Mouse (Mus musculus) MEL (cell line): Measurements from ENCODE around the gene Brf1. TPM values are rescaled to one million over a fixed set of nuclear protein-coding genes. Genes with fewer than 3 reads are reported as not detected.

Experiments
- DNase-seq: peaks from one replicate; pipeline ENCODE4 v3.0.0; 2011; ENCODE audit warnings: low read depth, low spot score
- H3K27ac ChIP-seq: 2 replicates; pipeline ENCODE4 v1.5.1; 2012; ENCODE audit warnings: low read depth, mild to moderate bottlenecking, control low read depth, low read length, moderate library complexity; ENCODE audit not compliant: control insufficient read depth
- H3K27me3 ChIP-seq, 2 experiments: fragments of 150-350 bp in 1 of 2; sonication (generic) in 1 of 2; 2 replicates each; pipeline ENCODE4 v1.6.1; 2012; ENCODE audit warnings: low read length in 2 of 2, mild to moderate bottlenecking in 2 of 2, improper control_type of control experiment in 1 of 2, moderate library complexity in 1 of 2; ENCODE audit not compliant: insufficient read depth in 2 of 2, control insufficient read depth in 1 of 2
- H3K36me3 ChIP-seq, 2 experiments: 2 replicates each; pipeline ENCODE4 v1.6.1; 2012 to 2014; ENCODE audit warnings: low read length in 2 of 2, improper control_type of control experiment in 1 of 2, inconsistent platforms in 1 of 2, mild to moderate bottlenecking in 1 of 2; ENCODE audit not compliant: insufficient read depth in 2 of 2, control insufficient read depth in 1 of 2
- H3K4me1 ChIP-seq, 2 experiments: fragments of 150-350 bp in 1 of 2; sonication (generic) in 1 of 2; 2 replicates each; pipeline ENCODE4 v1.6.1; 2012; ENCODE audit warnings: low read length in 2 of 2, improper control_type of control experiment in 1 of 2, mild to moderate bottlenecking in 1 of 2; ENCODE audit not compliant: insufficient read depth in 2 of 2, control insufficient read depth in 1 of 2
- H3K4me3 ChIP-seq, 2 experiments: fragments of 150-350 bp in 1 of 2; sonication (generic) in 1 of 2; 2 replicates each; pipeline ENCODE4 v1.5.1; 2012; ENCODE audit warnings: low read depth in 2 of 2, low read length in 2 of 2, mild to moderate bottlenecking in 2 of 2, moderate library complexity in 2 of 2, control low read depth in 1 of 2, improper control_type of control experiment in 1 of 2; ENCODE audit not compliant: control insufficient read depth in 1 of 2, insufficient read depth in 1 of 2
- H3K79me2 ChIP-seq: 2 replicates; pipeline ENCODE4 v1.6.1; 2012; ENCODE audit warnings: mild to moderate bottlenecking, low read length, moderate library complexity; ENCODE audit not compliant: control insufficient read depth, poor library complexity, insufficient read depth
- H3K9ac ChIP-seq: 2 replicates; pipeline ENCODE4 v1.6.1; 2012; ENCODE audit warnings: low read depth, mild to moderate bottlenecking, control low read depth, low read length, moderate library complexity; ENCODE audit not compliant: control insufficient read depth, poor library complexity, severe bottlenecking
- H3K9me3 ChIP-seq: fragments of 150-350 bp; sonication (generic); replicated peaks from 2 replicates; pipeline ENCODE4 v1.6.1; 2012; ENCODE audit warnings: mild to moderate bottlenecking, low read length, improper control_type of control experiment, moderate library complexity; ENCODE audit not compliant: insufficient read depth
- GABPA ChIP-seq: IDR thresholded peaks from 2 replicates; pipeline ENCODE4 v1.6.1; 2012; ENCODE audit warnings: low read depth, mild to moderate bottlenecking, inconsistent platforms, low read length, improper control_type of control experiment, moderate library complexity
- KAT2A ChIP-seq: conservative IDR thresholded peaks from 2 replicates; pipeline ENCODE4 v1.6.1; 2012; ENCODE audit warnings: low read depth, low read length, improper control_type of control experiment, inconsistent platforms
- MAX ChIP-seq: IDR thresholded peaks from 2 replicates; pipeline ENCODE4 v1.6.1; 2011; ENCODE audit warnings: low read length, improper control_type of control experiment
- MEF2A ChIP-seq: IDR thresholded peaks from 2 replicates; pipeline ENCODE4 v1.6.1; 2014; ENCODE audit warnings: low read depth, mild to moderate bottlenecking, inconsistent platforms, low read length, improper control_type of control experiment; ENCODE audit not compliant: poor library complexity, insufficient replicate concordance, severe bottlenecking; ENCODE audit errors: extremely low read depth
- MXI1 ChIP-seq: IDR thresholded peaks from 2 replicates; pipeline ENCODE4 v1.6.1; 2011; ENCODE audit warnings: mild to moderate bottlenecking, low read depth, low read length, improper control_type of control experiment
- MYB ChIP-seq: IDR thresholded peaks from 2 replicates; pipeline ENCODE4 v1.6.1; 2011; ENCODE audit warnings: mild to moderate bottlenecking, low read depth, low read length, improper control_type of control experiment
- MYC ChIP-seq: IDR thresholded peaks from 2 replicates; pipeline ENCODE4 v1.6.1; 2011; ENCODE audit warnings: low read depth, mild to moderate bottlenecking, low read length, improper control_type of control experiment, moderate library complexity
- NELFE ChIP-seq: IDR thresholded peaks from 2 replicates; pipeline ENCODE4 v1.6.1; 2011; ENCODE audit warnings: low read depth, low read length, improper control_type of control experiment
- NRF1 ChIP-seq: IDR thresholded peaks from 2 replicates; pipeline ENCODE4 v1.6.1; 2014; ENCODE audit warnings: low read depth, mild to moderate bottlenecking, inconsistent platforms, low read length, improper control_type of control experiment, moderate library complexity; ENCODE audit not compliant: poor library complexity, insufficient read depth, severe bottlenecking
- POLR2A ChIP-seq, 2 experiments: IDR thresholded peaks; 2 replicates each; pipeline ENCODE4 v1.6.1; 2011 to 2012; ENCODE audit warnings: low read length in 2 of 2, mild to moderate bottlenecking in 2 of 2, control low read depth in 1 of 2, improper control_type of control experiment in 1 of 2, low read depth in 1 of 2, moderate library complexity in 1 of 2; ENCODE audit not compliant: control insufficient read depth in 1 of 2, insufficient read depth in 1 of 2, poor library complexity in 1 of 2
- POLR2AphosphoS5 ChIP-seq: IDR thresholded peaks from 2 replicates; pipeline ENCODE4 v1.6.1; 2012; ENCODE audit warnings: low read depth, borderline replicate concordance, mild to moderate bottlenecking, inconsistent platforms, low read length, moderate library complexity, mixed read lengths
- RAD21 ChIP-seq: IDR thresholded peaks from 2 replicates; pipeline ENCODE4 v1.6.1; 2011; ENCODE audit warnings: mild to moderate bottlenecking, low read depth, low read length, improper control_type of control experiment
- RCOR1 ChIP-seq: IDR thresholded peaks from 2 replicates; pipeline ENCODE4 v1.6.1; 2012; ENCODE audit warnings: low read depth, mild to moderate bottlenecking, inconsistent platforms, low read length, improper control_type of control experiment
- TBP ChIP-seq: IDR thresholded peaks from 2 replicates; pipeline ENCODE4 v1.8.0; 2011; ENCODE audit warnings: low read depth, low read length, improper control_type of control experiment
- UBTF ChIP-seq: IDR thresholded peaks from 2 replicates; pipeline ENCODE4 v1.6.1; 2012; ENCODE audit warnings: low read depth, mild to moderate bottlenecking, inconsistent platforms, low read length, improper control_type of control experiment, moderate library complexity, borderline replicate concordance; ENCODE audit not compliant: insufficient read depth
- ZKSCAN1 ChIP-seq: IDR thresholded peaks from 2 replicates; pipeline ENCODE4 v1.6.1; 2012; ENCODE audit warnings: low read depth, mild to moderate bottlenecking, inconsistent platforms, low read length, improper control_type of control experiment, moderate library complexity
- polyA plus RNA-seq, 2 experiments: library from polyadenylated mRNA; stranded (reverse) in 1 of 2; unstranded in 1 of 2; fragments of >175 nt in 1 of 2; fragments of >200 nt in 1 of 2; gene quantifications; 2 replicates each; pipeline versions ENCODE4 v1.2.1 to v1.2.4; 2012; ENCODE audit warnings: low replicate concordance in 2 of 2, low read depth in 1 of 2; ENCODE audit not compliant: insufficient read length in 2 of 2, insufficient read depth in 1 of 2, missing spikeins in 1 of 2
- total RNA-seq: library from RNA; depleted of rRNA; stranded (reverse); fragments of 300-350 nt; gene quantifications from 2 replicates; pipeline ENCODE4 v1.2.3, GENCODE M21; 2012

Gene Brf1
- total and polyA plus RNA-seq, 3 experiments, result 105 to 159 TPM; not detected in 1

DNA sequence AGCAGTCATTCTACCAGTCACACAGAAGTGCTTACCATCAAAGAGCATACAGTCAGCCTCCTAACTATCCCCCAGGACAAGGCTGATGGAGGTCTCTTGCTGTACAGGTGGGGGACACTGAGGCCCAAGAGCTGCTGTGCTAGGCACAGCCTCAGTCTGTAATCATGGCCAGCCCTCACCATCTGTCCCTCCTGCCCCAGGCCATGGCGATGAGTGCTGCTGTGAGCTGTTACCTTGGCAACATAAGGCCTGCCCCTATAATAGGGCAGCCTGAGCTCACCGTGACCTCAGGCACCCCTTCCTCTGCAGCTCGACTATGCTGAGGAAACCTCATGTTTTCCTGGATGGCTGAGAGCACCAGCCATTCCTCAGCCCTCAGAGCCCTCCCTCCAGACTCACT lies 78.0 kb downstream of the Brf1 start:
- Histone ChIP-seq H3K4me3 (no peak overlapping the region), H3K9me3 (no peaks in the 10 kb centered on the region), H3K79me2 (no peaks in the 10 kb centered on the region), H3K27me3 (no peaks in the 10 kb centered on the region), H3K36me3 (no peaks in the 10 kb centered on the region), H3K9ac (no peak overlapping the region), H3K27ac (no peak overlapping the region), H3K4me1 (no peaks in the 10 kb centered on the region)
- no peak for DNase-seq
- TF ChIP-seq RCOR1 (no peak), MAX (no peak), POLR2A (IDR thresholded peaks at IDR 0.05; ENCODE audit: control insufficient read depth in 1 of 2, insufficient read depth in 1 of 2, low read depth in 1 of 2, low read length in 2 of 2, poor library complexity in 1 of 2) (no peak), ZKSCAN1 (no peak), POLR2AphosphoS5 (no peak), TBP (no peak), NELFE (no peak), MYC (no peak), RAD21 (no peak), MYB (no peak), KAT2A (no peak), GABPA (no peak), NRF1 (no peak), MEF2A (no peak), MXI1 (no peak)

DNA sequence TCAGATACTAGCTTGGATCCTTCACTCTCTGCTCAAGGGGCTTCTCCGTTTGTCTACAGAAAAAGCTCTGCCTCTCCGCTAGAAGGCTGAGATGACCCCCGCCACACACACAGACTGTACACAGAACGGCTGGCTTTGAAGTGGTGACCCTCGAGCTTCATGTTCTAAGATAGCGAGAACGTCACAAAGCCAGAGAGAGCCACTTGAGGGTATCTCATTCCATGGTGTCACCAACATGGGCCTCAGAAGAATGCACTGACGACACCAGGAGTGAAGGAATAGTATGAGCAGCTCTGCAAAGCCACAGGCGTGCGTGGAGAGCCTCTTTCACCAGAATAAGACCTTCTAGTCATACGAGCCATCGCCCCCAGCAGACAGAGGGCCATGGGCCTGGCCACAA lies 79.0 kb downstream of the Brf1 start:
- DNase-seq, result no peak
- no peak for TF ChIP-seq UBTF
- 0 out of 4 replicates have a peak, but pooled peaks of 1 of the 2 experiments have one; percentile 15 for TF ChIP-seq POLR2A (IDR thresholded peaks at IDR 0.05; ENCODE audit: control insufficient read depth in 1 of 2, insufficient read depth in 1 of 2, low read depth in 1 of 2, low read length in 2 of 2, poor library complexity in 1 of 2)
- Histone ChIP-seq H3K9me3 (no peaks in the 10 kb centered on the region), H3K27ac (no peak overlapping the region), H3K4me1 (no peaks in the 10 kb centered on the region), H3K9ac (no peak overlapping the region), H3K79me2 (no peaks in the 10 kb centered on the region), H3K27me3 (no peaks in the 10 kb centered on the region), H3K4me3 (no peak overlapping the region), H3K36me3 (no peaks in the 10 kb centered on the region)
